In genomic region chr11:56351798-56352366, GRCm38 (mm10) we compare ENCODE assay signal across 17 mouse cellular contexts.
A peak's percentile ranks its signal among the peaks of the same experiment; 100 is the strongest.
DNase-seq lines count a peak whose midpoint lies in the region; ATAC-seq and TF ChIP-seq lines count a peak whose summit lies in the region.
"Had no signal": no experiment of that assay in that cellular context is flagged by ENCODE, and none has a peak within 500 bp of the region (broad histone marks: within the 10 kb centered on the region; RNA-seq: fewer than 3 reads in every experiment).

No protein-coding gene starts in this region.

- no peak overlapping the region for H3K4me3 ChIP-seq in embryonic facial prominence, embryonic 14.5 days (ENCODE audit: low read depth, low read length)
- H3K4me3 ChIP-seq in embryonic facial prominence, embryonic 10.5 days = no peak overlapping the region
- H3K4me3 ChIP-seq in hindbrain, postnatal 0 days (ENCODE audit: low read length) = no peak overlapping the region
- H3K4me3 ChIP-seq in hindbrain, embryonic 14.5 days (replicated peaks; ENCODE audit: low read length) = no peak overlapping the region
- no peak overlapping the region for H3K4me3 ChIP-seq in neural tube, embryonic 15.5 days (replicated peaks)
- H3K4me3 ChIP-seq: embryonic facial prominence, embryonic 15.5 days; hindbrain, embryonic 15.5 days; midbrain, embryonic 12.5 days had no signal

- H3K27ac ChIP-seq in embryonic facial prominence, embryonic 14.5 days (replicated peaks; ENCODE audit: low read depth, low read length) = no peak overlapping the region
- no peak overlapping the region for H3K27ac ChIP-seq in embryonic facial prominence, embryonic 10.5 days (replicated peaks)
- no peak overlapping the region for H3K27ac ChIP-seq in hindbrain, postnatal 0 days
- no peak overlapping the region for H3K27ac ChIP-seq in hindbrain, embryonic 14.5 days
- H3K27ac ChIP-seq in neural tube, embryonic 15.5 days (replicated peaks) = peak overlapping the region; percentile 24; the same call in 1 of the 2 replicates
- H3K27ac ChIP-seq: embryonic facial prominence, embryonic 15.5 days; hindbrain, embryonic 15.5 days; macrophage; midbrain, embryonic 12.5 days had no signal

- no peaks in the 10 kb centered on the region for H3K36me3 ChIP-seq in embryonic facial prominence, embryonic 14.5 days (ENCODE audit: control insufficient read depth, insufficient read depth, low read length)
- no peaks in the 10 kb centered on the region for H3K36me3 ChIP-seq in embryonic facial prominence, embryonic 10.5 days (replicated peaks)
- H3K36me3 ChIP-seq in hindbrain, postnatal 0 days (ENCODE audit: insufficient read depth, low read length) = no peaks in the 10 kb centered on the region
- no peaks in the 10 kb centered on the region for H3K36me3 ChIP-seq in hindbrain, embryonic 14.5 days (replicated peaks; ENCODE audit: control insufficient read depth, insufficient read depth)
- H3K36me3 ChIP-seq in neural tube, embryonic 15.5 days = no peaks in the 10 kb centered on the region
- H3K36me3 ChIP-seq: embryonic facial prominence, embryonic 15.5 days; hindbrain, embryonic 15.5 days; midbrain, embryonic 12.5 days had no signal

- peak; percentile 36 for DNase-seq in embryonic facial prominence, embryonic 14.5 days (ENCODE audit: low spot score)
- no peak for DNase-seq in embryonic facial prominence, embryonic 10.5 days (ENCODE audit: low spot score)
- DNase-seq in hindbrain, postnatal 0 days (ENCODE audit: low spot score) = peak; percentile 5
- DNase-seq in hindbrain, embryonic 14.5 days (ENCODE audit: low spot score) = no peak
- DNase-seq in neural tube, embryonic 10.5 days (ENCODE audit: extremely low spot score, low spot score) = no peak
- peak; percentile 8 for DNase-seq in lung, postnatal 36 days
- no peak for DNase-seq in spleen, postnatal 10 days (ENCODE audit: low spot score in 2 of 2)
- DNase-seq: adrenal gland, postnatal 10 days; cerebellum, adult 8-10 months; gastrocnemius, postnatal 10 days; kidney, adult 2 months; kidney, postnatal 25 days had no signal

- H3K9me3 ChIP-seq in embryonic facial prominence, embryonic 14.5 days (ENCODE audit: control insufficient read depth, low read length) = no peaks in the 10 kb centered on the region
- no peaks in the 10 kb centered on the region for H3K9me3 ChIP-seq in embryonic facial prominence, embryonic 10.5 days
- H3K9me3 ChIP-seq in hindbrain, postnatal 0 days (ENCODE audit: low read length) = no peaks in the 10 kb centered on the region
- no peaks in the 10 kb centered on the region for H3K9me3 ChIP-seq in hindbrain, embryonic 14.5 days (ENCODE audit: control insufficient read depth, low read length)
- no peaks in the 10 kb centered on the region for H3K9me3 ChIP-seq in neural tube, embryonic 15.5 days (replicated peaks)
- H3K9me3 ChIP-seq: embryonic facial prominence, embryonic 15.5 days; hindbrain, embryonic 15.5 days; midbrain, embryonic 12.5 days had no signal

- no peak overlapping the region for H3K4me2 ChIP-seq in embryonic facial prominence, embryonic 14.5 days (ENCODE audit: low read depth, low read length)
- H3K4me2 ChIP-seq in hindbrain, postnatal 0 days (ENCODE audit: low read depth, low read length) = no peak overlapping the region
- no peak overlapping the region for H3K4me2 ChIP-seq in hindbrain, embryonic 14.5 days (replicated peaks)
- H3K4me2 ChIP-seq in neural tube, embryonic 15.5 days = no peak overlapping the region
- H3K4me2 ChIP-seq: embryonic facial prominence, embryonic 15.5 days; hindbrain, embryonic 15.5 days; midbrain, embryonic 12.5 days had no signal

- H3K27me3 ChIP-seq in embryonic facial prominence, embryonic 14.5 days (replicated peaks; ENCODE audit: control insufficient read depth, insufficient read depth, low read length) = no peaks in the 10 kb centered on the region
- H3K27me3 ChIP-seq in embryonic facial prominence, embryonic 10.5 days (replicated peaks; ENCODE audit: low read depth, poor library complexity, severe bottlenecking) = no peaks in the 10 kb centered on the region
- H3K27me3 ChIP-seq in hindbrain, postnatal 0 days (ENCODE audit: insufficient read depth, low read length) = no peaks in the 10 kb centered on the region
- no peaks in the 10 kb centered on the region for H3K27me3 ChIP-seq in hindbrain, embryonic 14.5 days (ENCODE audit: control insufficient read depth, insufficient read depth, low read length)
- H3K27me3 ChIP-seq in neural tube, embryonic 15.5 days (replicated peaks) = no peaks in the 10 kb centered on the region
- H3K27me3 ChIP-seq: embryonic facial prominence, embryonic 15.5 days; hindbrain, embryonic 15.5 days; midbrain, embryonic 12.5 days had no signal

- no peak for TF ChIP-seq CTCF in hindbrain, postnatal 0 days (IDR thresholded peaks at IDR 0.05; ENCODE audit: low read depth)

- WGBS in embryonic facial prominence, embryonic 14.5 days = 66% methylated on average over 7 of the region's 7 CpGs
- WGBS in embryonic facial prominence, embryonic 10.5 days = 80% methylated on average over 7 of the region's 7 CpGs
- 55% methylated on average over 7 of the region's 7 CpGs for WGBS in hindbrain, postnatal 0 days
- 53% methylated on average over 7 of the region's 7 CpGs for WGBS in hindbrain, embryonic 14.5 days
- WGBS in neural tube, embryonic 15.5 days = 60% methylated on average over 7 of the region's 7 CpGs

- no peak for ATAC-seq in embryonic facial prominence, embryonic 14.5 days (ENCODE audit: low read depth)
- ATAC-seq in hindbrain, postnatal 0 days = no peak
- no peak for ATAC-seq in hindbrain, embryonic 14.5 days (ENCODE audit: low FRiP score)
- no peak for ATAC-seq in neural tube, embryonic 15.5 days (ENCODE audit: low FRiP score)

- no peaks in the 10 kb centered on the region for H3K4me1 ChIP-seq in embryonic facial prominence, embryonic 14.5 days (ENCODE audit: control insufficient read depth, insufficient read depth, low read length)
- no peaks in the 10 kb centered on the region for H3K4me1 ChIP-seq in embryonic facial prominence, embryonic 10.5 days
- no peaks in the 10 kb centered on the region for H3K4me1 ChIP-seq in hindbrain, postnatal 0 days (ENCODE audit: insufficient read depth, low read length)
- H3K4me1 ChIP-seq in hindbrain, embryonic 14.5 days (replicated peaks; ENCODE audit: control insufficient read depth, insufficient read depth, low read length) = no peaks in the 10 kb centered on the region
- H3K4me1 ChIP-seq in neural tube, embryonic 15.5 days = no peaks in the 10 kb centered on the region
- H3K4me1 ChIP-seq: embryonic facial prominence, embryonic 15.5 days; midbrain, embryonic 12.5 days had no signal

- no peak overlapping the region for H3K9ac ChIP-seq in embryonic facial prominence, embryonic 14.5 days (ENCODE audit: low read depth, low read length)
- no peak overlapping the region for H3K9ac ChIP-seq in hindbrain, postnatal 0 days (replicated peaks; ENCODE audit: low read length)
- no peak overlapping the region for H3K9ac ChIP-seq in hindbrain, embryonic 14.5 days
- H3K9ac ChIP-seq in neural tube, embryonic 15.5 days (replicated peaks) = no peak overlapping the region
- H3K9ac ChIP-seq: embryonic facial prominence, embryonic 15.5 days; hindbrain, embryonic 15.5 days; midbrain, embryonic 12.5 days had no signal

Comparison
In these comparisons a context has a peak if more than half of its experiments do, and no peak if none do; other contexts are left out.
1. DNase-seq: peak in embryonic facial prominence, embryonic 14.5 days (single experiment), hindbrain, postnatal 0 days (single experiment) and lung, postnatal 36 days (single experiment); none in embryonic facial prominence, embryonic 10.5 days (single experiment), hindbrain, embryonic 14.5 days (single experiment), neural tube, embryonic 10.5 days (single experiment) and spleen, postnatal 10 days (0 of 2).